Mouse (Mus musculus) heart, postnatal 0 days (tissue): ENCODE results near the gene Olfr247. TPM values are rescaled to one million over a fixed set of nuclear protein-coding genes. Genes with fewer than 3 reads are reported as not detected.
"Not testable (repeated sequence)": the region's sequence is repeated elsewhere in the genome, so short reads cannot be mapped to it uniquely, and the experiment has no call there.

ENCODE experiments used
- ATAC-seq: fragments of 200-750 bp; cut with Nextera tagmentation; 2 replicates; pipeline ENCODE4 v1.8.0; 2017; ENCODE audit warnings: low read depth, moderate number of reproducible peaks, moderate library complexity; ENCODE audit not compliant: insufficient read depth
- DNase-seq: peaks from one replicate; pipeline ENCODE4 v3.0.0-alpha.2; 2016; ENCODE audit warnings: low spot score
- H3K27ac ChIP-seq: fragments of 300-500 bp; sonication (generic); 2 replicates; pipeline ENCODE4 v1.5.1; 2014; ENCODE audit warnings: low read depth, mild to moderate bottlenecking
- H3K27me3 ChIP-seq: fragments of 300-500 bp; sonication (generic); 2 replicates; pipeline ENCODE4 v1.6.1; 2014; ENCODE audit warnings: low read length, mixed read lengths; ENCODE audit not compliant: control insufficient read depth, insufficient read depth
- H3K36me3 ChIP-seq: fragments of 300-500 bp; sonication (generic); replicated peaks from 2 replicates; pipeline ENCODE4 v1.6.1; 2014; ENCODE audit warnings: low read length, mixed read lengths; ENCODE audit not compliant: control insufficient read depth, insufficient read depth
- H3K4me1 ChIP-seq: fragments of 300-500 bp; sonication (generic); 2 replicates; pipeline ENCODE4 v1.6.1; 2014; ENCODE audit warnings: antibody characterized with exemption; ENCODE audit not compliant: control insufficient read depth, insufficient read depth
- H3K4me2 ChIP-seq: fragments of 300-500 bp; sonication (generic); 2 replicates; pipeline ENCODE4 v1.6.1; 2014; ENCODE audit warnings: low read depth, mild to moderate bottlenecking, low read length, moderate library complexity
- H3K4me3 ChIP-seq: fragments of 300-500 bp; sonication (generic); 2 replicates; pipeline ENCODE4 v1.5.1; 2014; ENCODE audit warnings: low read depth, low read length
- H3K9ac ChIP-seq: fragments of 300-500 bp; sonication (generic); replicated peaks from 2 replicates; pipeline ENCODE4 v1.6.1; 2014; ENCODE audit warnings: low read depth, low read length, mixed read lengths
- H3K9me3 ChIP-seq: fragments of 300-500 bp; sonication (generic); replicated peaks from 2 replicates; pipeline ENCODE4 v1.6.1; 2016; ENCODE audit warnings: low read length; ENCODE audit not compliant: control insufficient read depth
- CTCF ChIP-seq: IDR thresholded peaks from 2 replicates; pipeline ENCODE4 v1.5.1; 2016; ENCODE audit warnings: antibody characterized with exemption, control low read depth, low read depth
- EP300 ChIP-seq: IDR thresholded peaks from 2 replicates; pipeline ENCODE4 v1.6.1; 2016; ENCODE audit warnings: antibody characterized with exemption, low read depth
- WGBS: fragments of 180-500 bp; shearing (Covaris S2); extraction: QIAGEN DNeasy Blood & Tissue Kit; methylation state at CpG from one replicate; pipeline ENCODE4 v1.1.7; 2014; 5-methylcytosine and 5-hydroxymethylcytosine counted together
- polyA plus RNA-seq: library from polyadenylated mRNA; unstranded; fragments of >200 nt; fragmentation: Nextera tagmentation; extraction: Ambion mirVana; gene quantifications from 2 replicates; pipeline ENCODE4 v1.2.1, GENCODE M21; 2015
- total RNA-seq: library from RNA; depleted of rRNA; stranded (reverse); fragments of >200 nt; gene quantifications from 2 replicates; pipeline ENCODE4 v1.2.3, GENCODE M21; 2014; ENCODE audit warnings: low replicate concordance; rRNA removed

Gene Olfr247
- not detected in 2 replicates for total RNA-seq
- not detected in 2 replicates for polyA plus RNA-seq

DNA sequence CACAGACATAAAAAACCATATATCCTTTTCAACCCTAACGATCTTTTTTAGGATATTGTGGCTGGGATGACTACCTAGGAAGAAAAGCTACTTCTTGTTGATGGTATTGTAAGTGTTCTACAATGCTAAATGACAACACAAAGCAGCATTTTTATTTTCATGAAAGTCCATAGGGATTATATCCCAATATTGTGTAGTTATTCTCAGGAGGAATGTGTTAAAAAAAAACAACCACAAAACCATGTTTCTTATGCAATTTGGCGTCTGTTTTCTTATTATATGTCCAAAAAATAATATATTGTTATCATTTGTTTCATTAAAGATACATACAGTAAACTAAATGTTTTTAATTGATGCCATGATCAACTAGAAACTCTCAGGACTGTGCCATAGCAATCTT is at the start of gene Olfr247:
TSS of gene Olfr247 (minus strand) at position 101 of the 400 bp plus-strand sequence.
- not testable (repeated sequence) for H3K4me1 ChIP-seq, H3K36me3 ChIP-seq, DNase-seq, H3K27me3 ChIP-seq, H3K4me3 ChIP-seq, H3K4me2 ChIP-seq, H3K9ac ChIP-seq, ATAC-seq, H3K9me3 ChIP-seq, H3K27ac ChIP-seq
- WGBS = no CpG with 5 or more reads among the region's 2 CpGs

GRCm38 (mm10) chr10:130012321-130012720 is 36.4 kb upstream of the Olfr247 start, which contains the start of gene Olfr820:
Gene Olfr820 (plus strand): TSS chr10:130012621.
- H3K9ac ChIP-seq = no peak within 1 kb of the TSS
- no peaks in the 10 kb centered on the region for H3K9me3 ChIP-seq
- H3K36me3 ChIP-seq = no peaks in the 10 kb centered on the region
- TF ChIP-seq EP300 (no peak), CTCF (no peak)
- H3K4me3 ChIP-seq = no peak within 1 kb of the TSS
- no peak within 1 kb of the TSS for H3K4me2 ChIP-seq
- H3K27ac ChIP-seq = no peak within 1 kb of the TSS
- ATAC-seq (no peak), DNase-seq (no peak)
- no peaks in the 10 kb centered on the region for H3K27me3 ChIP-seq
- no peaks in the 10 kb centered on the region for H3K4me1 ChIP-seq

GRCm38 (mm10) chr10:130005366-130005765 is 29.4 kb upstream of the Olfr247 start:
- H3K4me3 ChIP-seq, H3K9ac ChIP-seq, H3K9me3 ChIP-seq, DNase-seq, H3K27me3 ChIP-seq, H3K4me2 ChIP-seq, H3K36me3 ChIP-seq, ATAC-seq, H3K27ac ChIP-seq, H3K4me1 ChIP-seq: not testable (repeated sequence)
- 74% methylated on average over 4 of the region's 4 CpGs for WGBS

- 66% methylated on average over 4 of the region's 4 CpGs for WGBS
These were observed 28.2 kb upstream of the Olfr247 start for GRCm38 (mm10) chr10:130004104-130004503.

GRCm38 (mm10) chr10:129984962-129985361 is 9.0 kb upstream of the Olfr247 start, which contains the start of gene Gm10310:
Gene Gm10310 (minus strand): TSS chr10:129985062.
- not testable (repeated sequence) for ATAC-seq, H3K27ac ChIP-seq, H3K4me3 ChIP-seq, H3K9me3 ChIP-seq, H3K9ac ChIP-seq, H3K36me3 ChIP-seq, H3K4me1 ChIP-seq, H3K27me3 ChIP-seq, H3K4me2 ChIP-seq, DNase-seq
- no CpG with 5 or more reads among the region's 1 CpGs for WGBS

More at GRCm38 (mm10) chr10:130004104-130004503, 28.2 kb upstream of the Olfr247 start:
- H3K36me3 ChIP-seq, H3K27me3 ChIP-seq, H3K4me3 ChIP-seq, H3K4me1 ChIP-seq, H3K4me2 ChIP-seq, DNase-seq, ATAC-seq, H3K9me3 ChIP-seq, H3K9ac ChIP-seq, H3K27ac ChIP-seq: not testable (repeated sequence)

DNA sequence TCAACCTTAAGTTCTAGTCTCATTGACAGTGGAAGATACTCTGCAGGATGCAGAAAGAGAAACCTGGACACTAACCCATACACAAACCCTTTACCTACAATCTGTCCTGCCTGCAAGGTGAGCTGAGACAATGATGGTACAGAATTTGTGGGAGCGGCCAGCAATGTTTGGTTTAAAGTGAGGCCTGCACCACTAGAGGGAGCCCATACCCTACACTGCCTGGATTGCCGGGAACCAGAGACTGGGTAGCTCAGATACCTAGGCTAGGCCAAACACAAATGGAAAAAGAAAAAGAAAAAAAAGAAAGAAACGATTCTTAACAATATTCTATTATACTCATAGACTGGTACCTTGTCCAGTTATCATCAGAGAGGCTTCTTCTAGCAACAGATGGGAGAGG is 5.9 kb upstream of the Olfr247 start:
- WGBS = no CpG with 5 or more reads among the region's 3 CpGs

DNA sequence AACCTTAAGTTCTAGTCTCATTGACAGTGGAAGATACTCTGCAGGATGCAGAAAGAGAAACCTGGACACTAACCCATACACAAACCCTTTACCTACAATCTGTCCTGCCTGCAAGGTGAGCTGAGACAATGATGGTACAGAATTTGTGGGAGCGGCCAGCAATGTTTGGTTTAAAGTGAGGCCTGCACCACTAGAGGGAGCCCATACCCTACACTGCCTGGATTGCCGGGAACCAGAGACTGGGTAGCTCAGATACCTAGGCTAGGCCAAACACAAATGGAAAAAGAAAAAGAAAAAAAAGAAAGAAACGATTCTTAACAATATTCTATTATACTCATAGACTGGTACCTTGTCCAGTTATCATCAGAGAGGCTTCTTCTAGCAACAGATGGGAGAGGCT is 2.9 kb downstream of the Olfr247 start:
- not testable (repeated sequence) for H3K9ac ChIP-seq, H3K27me3 ChIP-seq, H3K4me1 ChIP-seq, H3K36me3 ChIP-seq, DNase-seq, H3K4me3 ChIP-seq, H3K27ac ChIP-seq, H3K9me3 ChIP-seq, H3K4me2 ChIP-seq, ATAC-seq
- WGBS = no CpG with 5 or more reads among the region's 3 CpGs

More for the DNA sequence above, 5.9 kb upstream of the Olfr247 start:
- H3K4me1 ChIP-seq, DNase-seq, ATAC-seq, H3K9ac ChIP-seq, H3K4me3 ChIP-seq, H3K4me2 ChIP-seq, H3K27me3 ChIP-seq, H3K27ac ChIP-seq, H3K36me3 ChIP-seq, H3K9me3 ChIP-seq: not testable (repeated sequence)

DNA sequence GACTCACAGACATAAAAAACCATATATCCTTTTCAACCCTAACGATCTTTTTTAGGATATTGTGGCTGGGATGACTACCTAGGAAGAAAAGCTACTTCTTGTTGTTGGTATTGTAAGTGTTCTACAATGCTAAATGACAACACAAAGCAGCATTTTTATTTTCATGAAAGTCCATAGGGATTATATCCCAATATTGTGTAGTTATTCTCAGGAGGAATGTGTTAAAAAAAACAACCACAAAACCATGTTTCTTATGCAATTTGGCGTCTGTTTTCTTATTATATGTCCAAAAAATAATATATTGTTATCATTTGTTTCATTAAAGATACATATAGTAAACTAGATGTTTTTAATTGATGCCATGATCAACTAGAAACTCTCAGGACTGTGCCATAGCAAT is 8.8 kb downstream of the Olfr247 start, which contains the start of gene Olfr819:
TSS of gene Olfr819 (minus strand) at position 101 of the 400 bp plus-strand sequence.
- WGBS = 62% methylated on average over 2 of the region's 2 CpGs
- ATAC-seq, H3K9ac ChIP-seq, H3K27me3 ChIP-seq, H3K9me3 ChIP-seq, H3K4me1 ChIP-seq, DNase-seq, H3K4me2 ChIP-seq, H3K36me3 ChIP-seq, H3K4me3 ChIP-seq, H3K27ac ChIP-seq: not testable (repeated sequence)

- not testable (repeated sequence) for H3K9ac ChIP-seq, H3K27me3 ChIP-seq, H3K27ac ChIP-seq, H3K4me2 ChIP-seq, H3K4me3 ChIP-seq, H3K36me3 ChIP-seq, H3K4me1 ChIP-seq, H3K9me3 ChIP-seq, ATAC-seq, DNase-seq
- 94% methylated on average over 2 of the region's 3 CpGs for WGBS
These were observed 9.7 kb downstream of the Olfr247 start for GRCm38 (mm10) chr10:129966232-129966631.
